Mouse (Mus musculus): Measurements from ENCODE around the gene Krt18.
"Not testable (repeated sequence)": the region's sequence is repeated elsewhere in the genome, so short reads cannot be mapped to it uniquely, and the experiment has no call there.

Krt18 gene
- long read RNA-seq, experiment 1: 0 reads
- long read RNA-seq, experiment 2, transcript Krt18-201 (7 exons, 1,437 nt): major isoform, 5 of 5 reads
- long read RNA-seq, experiment 2, partial matches to known transcripts: 0 of 5 reads
- long read RNA-seq, experiment 2, other reads (novel, unspliced or antisense): 0 of 5 reads

DNA sequence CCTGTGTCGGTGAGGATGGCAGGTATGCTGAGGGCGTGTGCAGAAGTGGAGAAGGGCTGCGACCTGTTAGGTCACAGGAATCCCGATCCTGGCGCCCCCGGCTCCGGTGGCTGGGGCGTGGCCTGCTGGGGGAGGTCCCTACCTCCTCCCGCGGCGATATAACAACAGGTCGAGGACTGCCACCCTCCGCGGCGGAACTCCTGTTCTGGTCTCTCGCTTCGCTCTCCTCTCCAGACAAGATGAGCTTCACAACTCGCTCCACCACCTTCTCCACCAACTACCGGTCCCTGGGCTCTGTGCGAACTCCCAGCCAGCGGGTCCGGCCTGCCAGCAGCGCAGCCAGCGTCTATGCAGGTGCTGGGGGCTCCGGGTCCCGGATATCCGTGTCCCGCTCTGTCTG lies at the start of gene Krt18:
Gene Krt18 (plus strand): TSS at position 141 of the 400 bp plus-strand sequence.
- intact Hi-C loops (cut with DNase I): no loop called here

DNA sequence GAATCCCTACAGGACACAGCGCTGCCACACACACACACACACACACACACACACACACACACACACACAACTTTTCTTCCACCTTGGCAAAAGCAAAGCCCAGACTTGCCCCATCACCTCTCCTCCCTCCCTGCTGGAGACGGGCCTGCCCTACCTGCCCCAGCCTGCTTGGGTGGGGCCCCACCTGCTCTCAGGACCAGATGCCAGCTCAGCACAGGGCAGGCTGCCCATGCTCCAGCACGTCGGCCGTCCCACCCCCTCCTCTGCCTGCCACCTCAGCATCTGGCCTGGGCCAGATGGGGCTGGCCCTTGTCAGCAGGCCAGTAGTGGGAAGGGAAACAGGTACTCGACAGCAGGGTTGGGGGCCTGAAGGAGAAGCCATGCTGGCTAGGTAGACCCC lies 47.1 kb upstream of the Krt18 start:
- intact Hi-C loops (cut with DNase I): no loop called here

DNA sequence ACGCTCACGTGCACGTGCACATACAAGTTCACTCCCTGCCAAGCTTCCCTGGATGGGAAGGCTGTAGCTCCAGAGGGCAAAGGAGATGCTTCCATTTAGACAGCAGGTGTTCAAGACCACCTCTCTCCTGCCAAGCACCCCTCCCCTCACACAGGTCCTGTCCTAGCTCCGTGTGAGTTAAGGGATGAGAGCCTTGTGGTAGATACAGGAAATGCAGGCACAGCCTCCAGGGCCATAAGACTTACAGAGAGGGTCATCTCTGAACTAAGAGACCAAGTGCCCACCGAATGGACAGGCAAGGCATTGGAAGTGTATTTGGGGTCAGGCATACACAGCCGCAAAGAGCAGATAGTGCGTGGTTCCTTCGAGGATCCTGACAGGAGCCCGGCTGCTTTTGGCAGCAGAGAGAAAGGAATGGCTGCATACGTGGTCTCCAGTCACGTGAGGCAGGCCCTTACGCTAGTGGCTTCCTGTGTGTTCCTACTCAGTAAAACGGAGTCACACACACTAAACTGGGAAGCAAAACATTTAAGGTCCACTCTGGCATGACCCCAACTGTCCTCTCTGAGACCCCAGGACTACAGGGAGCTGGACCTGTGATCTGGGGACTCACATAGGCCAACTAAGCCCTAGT lies 44.5 kb upstream of the Krt18 start:
- intact Hi-C loops (cut with DNase I): no loop called here

DNA sequence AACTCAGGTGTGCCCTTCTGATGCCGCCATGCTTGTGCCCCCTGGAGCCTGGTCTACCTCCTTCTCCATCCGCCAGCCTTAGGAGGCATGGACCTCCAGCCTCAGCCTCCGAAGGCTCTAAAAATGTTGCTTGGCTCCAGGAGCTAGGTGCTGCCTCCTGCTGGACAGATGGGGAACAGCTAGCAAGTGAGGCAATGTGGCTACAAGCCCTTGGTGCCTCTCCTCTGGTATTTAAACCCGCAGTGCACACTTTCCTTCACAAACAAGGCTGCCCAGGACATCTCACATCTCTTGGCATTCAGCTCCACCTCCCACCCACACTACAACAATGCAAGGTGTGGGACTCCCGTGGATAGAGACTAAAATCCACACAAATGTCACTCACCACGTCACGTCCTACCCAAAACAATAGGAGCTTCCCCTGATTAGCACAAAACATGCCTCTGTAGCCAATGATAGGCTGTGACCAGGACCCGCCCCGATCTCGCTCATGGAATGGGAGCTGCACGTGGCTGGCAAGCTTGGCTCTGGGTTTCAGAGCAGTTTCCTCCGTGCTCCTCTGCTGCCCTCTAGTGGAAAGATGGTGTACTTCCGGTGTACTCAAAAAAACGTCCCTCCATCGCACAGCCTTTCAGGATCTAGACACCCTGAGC lies 43.9 kb upstream of the Krt18 start:
- intact Hi-C loops (cut with DNase I): loop anchor here (1.0 to 2.0 kb wide), 2 partner anchors 465 to 645 kb away; no protein-coding TSS in a partner anchor

DNA sequence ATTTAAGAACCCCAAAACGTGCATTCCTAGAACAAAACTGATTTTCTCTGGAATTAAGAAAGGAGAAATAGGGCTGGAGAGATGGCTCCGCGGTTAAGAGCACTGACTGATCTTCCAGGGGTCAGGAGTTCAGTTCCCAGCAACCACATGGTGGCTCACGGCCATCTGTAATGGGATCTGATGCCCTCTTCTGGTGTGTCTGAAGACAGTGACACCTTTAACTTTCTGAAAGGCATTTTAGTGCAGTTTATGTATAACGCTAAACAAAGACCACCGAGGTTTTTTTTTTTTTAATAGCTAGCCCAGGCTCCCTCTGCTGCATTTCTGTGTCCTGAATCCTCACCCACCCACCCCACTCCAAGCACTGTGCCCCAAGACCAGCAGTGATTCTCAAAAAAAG lies 43.2 kb upstream of the Krt18 start:
- intact Hi-C loops (cut with DNase I): loop anchor here (1.0 to 2.0 kb wide), 2 partner anchors 465 to 646 kb away; no protein-coding TSS in a partner anchor

DNA sequence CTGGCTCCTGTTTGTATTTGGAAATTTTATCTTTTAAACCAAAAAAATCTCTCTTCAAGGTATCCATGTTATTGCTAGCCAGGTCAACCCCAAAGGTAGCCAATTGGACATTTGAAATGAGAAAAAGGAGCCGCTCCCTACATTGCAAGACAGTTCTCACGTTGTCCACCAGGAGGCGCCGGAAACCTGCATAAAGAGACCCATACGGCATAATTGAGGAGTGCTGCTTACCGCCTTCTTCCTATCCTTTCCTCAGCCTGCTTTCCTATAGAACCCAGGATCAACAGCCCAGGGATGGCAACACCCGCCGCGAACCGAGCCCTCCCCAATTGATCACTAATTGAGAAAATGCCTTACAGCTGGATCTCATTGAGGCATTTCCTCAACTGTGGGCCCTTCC lies 39.9 kb upstream of the Krt18 start:
- intact Hi-C loops (cut with DNase I): loop anchor here (1.0 kb wide), 1 partner anchor 77 kb away; no protein-coding TSS in a partner anchor

DNA sequence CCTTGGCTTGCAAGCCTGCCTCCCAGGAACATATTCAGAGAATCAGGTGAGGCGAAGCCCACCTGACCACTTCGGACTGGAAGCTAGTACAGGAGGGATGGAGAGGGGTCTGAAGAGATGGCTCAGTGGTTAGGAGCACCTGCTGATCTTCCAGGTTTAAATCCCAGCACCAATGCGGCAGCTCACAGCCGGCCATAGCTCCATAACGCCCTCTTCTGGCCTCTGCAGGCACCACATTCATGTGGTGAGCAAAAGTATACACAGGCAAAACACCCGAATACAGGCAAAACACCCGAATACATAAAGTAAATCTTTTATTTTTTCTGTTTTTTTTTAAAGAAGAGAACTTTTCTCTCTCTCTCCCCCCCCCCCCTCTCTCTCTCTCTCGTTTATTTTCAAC lies 39.3 kb upstream of the Krt18 start:
- intact Hi-C loops (cut with DNase I): loop anchor here (1.0 kb wide), 1 partner anchor 77 kb away; no protein-coding TSS in a partner anchor

DNA sequence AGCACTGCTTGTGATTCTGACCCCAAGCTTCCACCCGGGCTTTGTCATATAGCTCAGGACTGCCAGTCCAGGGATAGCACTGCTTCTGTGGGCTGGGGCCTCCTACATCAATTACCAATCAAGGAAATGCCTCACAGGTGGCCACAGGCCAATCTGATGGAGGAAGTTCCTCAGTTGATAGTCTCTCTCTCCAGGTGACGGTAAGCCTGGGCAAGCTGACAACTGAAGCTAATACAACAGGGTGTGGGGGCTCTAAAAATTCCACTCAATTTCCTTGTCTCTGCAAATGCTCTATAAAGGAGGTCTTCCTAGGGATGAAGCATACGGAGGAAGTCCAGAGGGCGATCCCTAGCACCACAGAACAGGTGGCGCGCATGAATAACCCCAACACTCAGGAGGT lies 37.0 kb upstream of the Krt18 start:
- intact Hi-C loops (cut with DNase I): no loop called here

DNA sequence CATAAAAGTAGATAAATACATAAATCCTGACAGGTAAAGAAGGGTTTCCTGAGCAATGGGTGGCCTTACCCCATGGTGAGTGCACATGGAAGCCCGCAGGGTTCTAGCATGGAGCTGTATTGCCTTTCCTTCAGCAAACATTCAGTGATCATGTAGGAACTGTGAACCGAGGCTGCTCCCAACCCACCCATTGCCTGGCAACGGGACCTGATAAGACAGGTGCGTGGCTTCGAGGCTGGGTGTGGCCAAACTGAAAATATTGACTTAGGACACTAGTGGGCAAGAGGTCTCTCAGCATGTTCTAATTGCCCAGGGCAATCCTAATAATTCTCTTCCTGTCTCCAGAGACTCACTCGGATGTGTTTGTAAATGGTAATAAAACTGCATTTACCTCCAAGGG lies 33.6 kb upstream of the Krt18 start:
- intact Hi-C loops (cut with DNase I): no loop called here

DNA sequence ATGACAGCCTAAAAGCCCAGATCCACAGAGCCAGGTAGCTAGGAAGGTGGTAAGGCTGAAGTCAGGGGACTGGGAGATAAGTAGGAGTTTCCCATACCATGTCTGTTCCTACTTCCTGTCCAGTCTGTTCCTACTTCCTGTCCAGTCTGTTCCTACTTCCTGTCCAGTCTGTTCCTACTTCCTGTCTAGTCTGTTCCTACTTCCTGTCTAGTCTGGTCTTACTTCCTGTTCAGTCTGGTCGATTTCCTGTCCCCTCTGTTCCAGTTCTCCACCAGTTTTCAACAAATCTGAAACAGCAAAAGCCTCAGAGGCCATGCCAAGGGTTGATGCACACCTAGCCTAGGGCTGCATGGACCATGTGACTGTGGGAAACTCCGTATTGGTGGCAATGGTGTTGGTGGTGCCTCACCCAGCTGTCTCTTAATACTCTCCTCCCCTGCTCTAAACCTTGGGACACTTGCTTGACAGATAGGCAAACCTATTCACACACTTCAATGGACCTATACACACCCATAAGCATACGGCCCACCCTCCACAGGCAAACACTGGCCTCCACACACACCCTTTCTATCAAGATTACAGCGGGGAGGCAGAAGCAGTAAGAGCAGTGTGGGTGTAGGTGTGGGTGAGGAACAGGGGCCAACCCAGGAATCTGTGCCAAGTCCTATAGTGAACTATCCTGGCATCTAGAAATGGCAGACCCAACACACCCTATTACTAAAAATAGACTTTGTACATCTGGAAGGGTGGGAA lies 32.3 kb upstream of the Krt18 start:
- intact Hi-C loops (cut with DNase I): no loop called here

DNA sequence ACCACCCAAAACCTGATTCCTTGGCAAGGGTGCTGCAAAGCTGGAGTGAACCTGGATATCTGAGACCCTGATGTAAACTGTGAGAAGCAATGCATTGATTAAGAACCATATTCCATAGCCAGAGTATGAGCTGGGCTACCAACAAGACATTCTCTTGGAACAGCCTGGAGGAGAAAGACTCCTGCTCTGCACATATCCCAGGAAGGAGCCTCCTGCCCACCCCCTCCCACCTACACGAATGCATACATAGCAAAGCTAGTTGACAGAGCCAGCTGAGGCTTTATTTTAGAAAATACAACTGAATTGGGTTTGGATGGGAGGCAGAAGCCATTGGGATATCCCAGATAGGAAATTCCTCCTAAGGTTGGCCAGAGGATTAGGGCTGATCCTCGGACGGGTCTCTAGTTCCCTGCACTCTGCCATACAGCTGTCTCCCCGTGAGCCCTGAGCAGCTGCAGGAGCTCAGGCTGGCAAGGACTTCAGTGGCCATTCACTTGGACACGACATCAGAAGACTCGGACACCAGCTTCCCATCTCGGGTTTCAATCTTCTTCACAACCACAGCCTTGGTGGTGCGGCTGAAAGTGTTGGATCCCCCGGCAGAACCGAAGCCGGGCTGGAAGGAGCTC lies 31.4 kb upstream of the Krt18 start:
- intact Hi-C loops (cut with DNase I): not testable (repeated sequence)

DNA sequence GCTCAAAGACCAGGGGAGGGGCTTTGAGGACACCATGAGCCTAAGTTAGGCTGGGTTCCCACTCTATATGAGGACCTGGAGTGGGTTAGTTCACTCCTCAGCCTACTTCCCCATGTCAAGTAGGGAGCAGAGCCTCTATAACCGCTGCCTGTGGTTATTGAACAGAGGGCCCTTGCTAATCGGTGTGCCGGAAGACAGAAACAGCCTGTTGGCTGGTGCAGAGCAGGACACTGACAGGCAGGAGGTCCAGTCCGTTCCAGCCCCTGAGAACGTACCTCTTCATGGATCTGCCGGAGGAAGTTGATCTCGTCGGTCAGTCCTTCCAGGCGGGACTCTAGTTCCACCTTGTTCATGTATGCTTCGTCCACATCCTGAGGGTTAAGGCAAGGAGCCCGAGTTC lies 28.8 kb upstream of the Krt18 start:
- intact Hi-C loops (cut with DNase I): no loop called here

DNA sequence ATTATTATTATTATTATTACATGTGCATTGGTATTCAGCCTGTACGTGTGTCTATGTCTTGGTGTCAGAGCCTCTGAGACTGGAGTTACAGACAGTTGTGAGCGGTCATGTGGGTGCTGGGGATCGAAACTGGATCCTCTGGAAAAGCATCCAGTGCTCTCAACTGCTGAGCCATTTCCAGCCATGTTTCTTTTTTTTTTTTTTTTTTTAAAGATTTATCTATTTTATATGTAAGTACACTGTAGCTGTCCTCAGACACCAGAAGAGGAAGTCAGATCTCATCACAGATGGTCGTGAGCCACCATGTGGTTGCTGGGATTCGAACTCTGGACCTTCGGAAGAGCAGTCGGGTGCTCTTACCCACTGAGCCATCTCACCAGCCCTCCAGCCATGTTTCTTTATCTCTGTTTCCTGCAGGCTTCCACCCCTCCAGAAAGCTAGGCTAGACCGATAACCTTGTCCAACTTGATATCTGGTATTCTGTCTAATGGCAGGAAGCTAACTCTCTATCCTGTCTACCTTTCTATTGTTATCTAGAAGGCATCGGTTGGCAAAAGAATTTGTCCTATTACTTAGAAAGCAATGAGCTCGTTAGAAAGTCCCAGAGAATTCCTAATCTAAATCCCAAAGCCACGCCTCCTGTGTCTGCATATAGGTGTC lies 28.2 kb upstream of the Krt18 start:
- intact Hi-C loops (cut with DNase I): no loop called here

DNA sequence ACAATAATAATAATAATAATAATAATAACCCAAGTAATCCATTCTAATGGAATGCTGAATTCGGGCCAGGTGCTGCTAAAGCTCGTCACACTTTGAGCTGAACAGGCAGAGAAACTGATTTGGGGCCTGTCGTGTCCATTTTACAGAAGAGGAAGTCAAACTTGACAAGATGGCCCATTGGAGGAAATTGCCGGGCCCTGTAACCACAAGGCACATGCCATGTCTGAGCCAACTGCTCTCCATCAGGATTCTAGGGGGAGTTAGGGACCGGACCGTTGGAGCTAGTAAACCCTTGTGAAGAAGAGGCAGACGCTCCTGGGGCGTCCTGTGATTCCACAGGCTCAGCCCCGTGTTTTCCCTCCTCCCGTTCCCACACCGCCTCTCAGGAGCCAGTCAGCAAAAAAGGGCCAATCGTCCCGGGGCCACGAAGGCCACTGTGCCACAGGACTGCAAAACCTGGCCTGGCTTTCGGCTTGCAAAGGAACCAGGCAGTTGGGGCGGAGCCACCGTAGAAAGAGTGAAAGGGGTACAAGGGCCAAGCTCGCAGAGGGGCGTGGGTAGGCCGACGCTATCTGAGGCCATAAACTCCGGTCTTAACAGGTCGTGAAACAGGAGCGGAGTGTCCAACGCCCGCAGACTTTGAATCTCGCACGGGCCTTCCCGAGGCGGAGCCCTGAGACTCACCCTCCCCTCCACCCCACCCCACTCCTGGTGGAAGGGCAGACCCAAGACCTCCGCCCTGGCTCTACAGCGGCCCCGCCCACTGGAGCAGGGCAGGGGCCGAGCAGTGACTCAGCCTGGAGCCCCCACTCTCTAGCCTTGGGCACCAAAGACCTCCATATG lies 25.1 kb upstream of the Krt18 start:
- intact Hi-C loops (cut with DNase I): no loop called here

DNA sequence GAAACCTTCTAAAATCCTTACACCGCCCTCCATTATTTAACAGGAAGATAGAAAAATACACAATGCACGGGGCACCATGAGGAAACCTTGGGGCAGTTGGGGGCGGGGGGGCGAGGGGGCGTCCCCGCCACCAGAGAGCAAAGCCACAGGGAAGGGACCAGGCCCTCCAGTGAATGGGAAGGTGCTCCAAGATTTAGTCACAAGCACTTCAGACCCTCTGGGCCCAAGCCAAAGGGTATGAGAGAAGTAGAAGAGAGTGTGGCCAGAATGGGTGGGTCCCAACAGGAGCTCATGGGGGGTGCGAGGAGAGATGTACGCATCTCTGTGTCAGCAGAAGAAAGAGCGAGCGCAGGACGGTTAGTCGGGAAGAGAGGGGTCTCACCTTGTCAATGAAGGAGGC lies 24.5 kb upstream of the Krt18 start:
- intact Hi-C loops (cut with DNase I): no loop called here

DNA sequence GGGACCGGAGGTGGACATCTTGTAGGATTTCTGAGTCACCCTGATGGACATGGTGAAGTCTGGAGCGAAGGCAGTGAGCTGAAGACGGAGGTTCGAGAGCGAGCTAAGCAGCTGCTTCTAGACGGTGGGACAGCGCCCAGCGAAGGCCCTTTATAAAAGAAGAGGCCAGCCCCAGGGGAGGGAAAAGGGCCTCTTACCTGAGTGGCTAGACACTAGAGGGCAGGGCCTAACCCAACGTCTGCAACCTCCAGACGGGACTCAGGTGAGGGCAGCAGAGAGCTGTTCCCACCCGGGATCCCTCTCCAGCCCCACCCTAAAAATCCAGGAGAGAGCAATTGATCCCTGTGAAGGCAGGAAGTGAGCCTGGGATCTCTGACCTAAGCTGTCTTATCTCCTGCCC lies 23.8 kb upstream of the Krt18 start, which contains the start of gene Krt8:
Gene Krt8 (minus strand): TSS at position 294 of the 400 bp plus-strand sequence.
- intact Hi-C loops (cut with DNase I): no loop called here

DNA sequence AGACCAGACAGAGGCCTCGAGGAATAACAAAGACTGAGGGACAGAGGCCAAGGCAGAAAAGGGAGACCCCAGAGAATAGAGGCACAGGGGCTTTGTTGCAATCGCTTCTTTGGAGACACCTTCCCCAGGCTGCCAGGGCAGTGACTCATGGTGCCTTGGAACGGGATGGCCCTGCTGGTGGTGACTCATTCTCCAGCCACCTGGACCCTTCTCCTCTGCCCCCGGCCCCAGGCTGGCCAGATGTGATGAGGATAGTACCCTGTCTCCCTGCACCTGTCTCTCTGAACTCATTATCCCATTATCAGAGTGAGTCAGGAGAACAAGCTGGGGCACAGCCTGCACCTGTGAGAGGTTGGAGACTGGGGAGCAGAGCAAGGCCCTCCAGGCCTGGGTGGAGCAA lies 22.7 kb upstream of the Krt18 start:
- intact Hi-C loops (cut with DNase I): no loop called here

DNA sequence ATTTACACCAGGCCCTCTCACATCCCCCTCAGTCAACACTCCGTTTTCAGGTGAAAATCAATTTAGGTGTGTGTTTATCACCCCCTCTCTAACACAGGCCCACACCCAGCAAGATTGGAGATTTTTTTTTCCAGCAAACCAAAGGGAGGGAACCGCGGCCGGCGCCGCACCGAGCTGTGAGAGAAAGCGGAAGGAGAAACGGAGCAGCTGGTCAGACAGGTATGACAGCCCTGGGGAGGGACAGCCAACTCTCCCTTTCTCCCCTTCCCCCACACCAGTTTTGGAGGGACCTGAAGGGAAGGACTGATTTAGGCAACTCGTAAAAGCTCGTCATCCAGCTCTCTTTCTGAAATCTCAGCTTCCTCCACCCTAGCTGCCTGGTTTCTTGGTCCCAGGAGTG lies 21.7 kb upstream of the Krt18 start:
- intact Hi-C loops (cut with DNase I): no loop called here

DNA sequence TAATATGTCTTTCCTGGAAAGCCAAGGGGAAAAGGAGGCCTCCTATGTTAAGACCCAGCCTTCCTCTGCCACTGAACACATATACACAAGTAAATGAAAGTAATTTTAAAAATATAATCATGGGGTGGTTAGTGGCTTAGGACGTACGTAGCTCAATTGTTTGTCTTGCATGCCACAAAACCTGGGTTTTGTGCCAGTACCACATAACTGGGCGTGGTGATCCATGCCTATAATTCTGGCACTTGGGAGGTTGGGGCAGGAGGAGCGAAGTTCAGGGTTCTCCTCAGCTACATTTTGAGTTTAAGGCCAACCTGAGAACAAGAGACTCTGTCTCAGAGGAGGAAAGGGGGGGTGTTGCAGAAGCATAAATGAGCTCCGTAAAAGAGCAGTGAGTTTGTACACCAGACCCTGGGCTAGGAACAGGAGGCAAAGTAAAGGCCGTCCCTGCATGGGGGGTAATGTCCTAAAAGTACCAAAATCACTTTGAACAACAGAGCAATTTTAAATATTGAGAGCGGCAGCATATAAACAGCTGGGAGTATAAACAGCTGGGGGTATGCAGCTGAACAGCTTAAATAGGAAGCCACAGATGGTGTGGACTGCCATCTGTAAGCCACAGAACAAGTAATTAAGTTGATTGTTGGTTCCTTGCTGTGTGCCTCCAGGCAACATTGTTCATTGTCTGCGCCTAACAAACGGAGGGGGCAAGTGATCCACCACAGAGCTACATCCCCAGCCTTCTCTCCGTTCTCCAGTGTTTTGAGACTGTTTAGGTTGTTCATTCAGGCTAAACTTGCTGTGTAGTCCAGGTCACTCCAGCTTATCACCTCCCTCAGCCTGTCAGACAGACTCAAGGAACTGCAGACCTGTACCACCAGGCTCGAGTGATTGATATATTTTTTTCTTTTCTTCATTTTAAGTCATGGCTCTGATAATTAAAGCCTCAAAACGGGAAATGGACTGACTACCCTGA lies 20.6 kb upstream of the Krt18 start:
- intact Hi-C loops (cut with DNase I): no loop called here

All from adrenal gland (tissue).